Mouse (Mus musculus) CH12.LX (cell line): ENCODE measurements around the gene Olfr985. TPM values are rescaled to one million over a fixed set of nuclear protein-coding genes. Genes with fewer than 3 reads are reported as not detected.

Source experiments
- DNase-seq: peaks from one replicate; pipeline ENCODE4 v3.0.0-alpha.2; 2013; ENCODE audit errors: extremely low read depth
- H3K27ac ChIP-seq: 2 replicates; pipeline ENCODE4 v1.5.1; 2012; ENCODE audit warnings: low read depth, mild to moderate bottlenecking, control low read depth, moderate library complexity; ENCODE audit not compliant: insufficient read depth
- H3K27me3 ChIP-seq: replicated peaks from 2 replicates; pipeline ENCODE3; 2012; ENCODE audit warnings: inconsistent platforms
- H3K36me3 ChIP-seq, 2 experiments: replicated peaks in 1 of 2; 2 replicates each; pipeline versions ENCODE3 to v1.6.1; 2012; ENCODE audit warnings: inconsistent platforms in 1 of 2, low read length in 1 of 2, mild to moderate bottlenecking in 1 of 2, mixed read lengths in 1 of 2, moderate library complexity in 1 of 2; ENCODE audit not compliant: control insufficient read depth in 1 of 2, insufficient read depth in 1 of 2
- H3K4me1 ChIP-seq, 2 experiments: 2 replicates each; pipeline ENCODE4 v1.6.1; 2012; ENCODE audit warnings: inconsistent platforms in 1 of 2, moderate library complexity in 1 of 2; ENCODE audit not compliant: insufficient read depth in 2 of 2, control insufficient read depth in 1 of 2
- H3K4me2 ChIP-seq: 2 replicates; pipeline ENCODE4 v1.6.1; 2012; ENCODE audit warnings: low read depth, mild to moderate bottlenecking, control low read depth; ENCODE audit not compliant: poor library complexity, insufficient read depth, severe bottlenecking
- H3K4me3 ChIP-seq, 3 experiments: fragments of 150-350 bp in 1 of 3; sonication (generic) in 1 of 3; replicated peaks in 1 of 3; 2 replicates each; pipeline versions ENCODE3 to v1.5.1; 2011 to 2012; ENCODE audit warnings: low read depth in 2 of 3, low read length in 2 of 3, mild to moderate bottlenecking in 2 of 3, moderate library complexity in 2 of 3, control low read depth in 1 of 3, improper control_type of control experiment in 1 of 3, inconsistent platforms in 1 of 3, mixed read lengths in 1 of 3; ENCODE audit not compliant: poor library complexity in 1 of 3
- H3K79me2 ChIP-seq: replicated peaks from 2 replicates; pipeline ENCODE4 v1.6.1; 2012; ENCODE audit warnings: mild to moderate bottlenecking, moderate library complexity; ENCODE audit not compliant: control insufficient read depth, poor library complexity, insufficient read depth, severe bottlenecking; ENCODE audit errors: extremely low read depth
- H3K9ac ChIP-seq: 2 replicates; pipeline ENCODE4 v1.6.1; 2012; ENCODE audit warnings: low read depth, mild to moderate bottlenecking, control low read depth, moderate library complexity; ENCODE audit not compliant: insufficient read depth
- H3K9me3 ChIP-seq: replicated peaks from 2 replicates; pipeline ENCODE3; 2012; ENCODE audit warnings: low read length, inconsistent platforms, mixed read lengths
- CTCF ChIP-seq, 2 experiments: IDR thresholded peaks in 1 of 2; conservative IDR thresholded peaks in 1 of 2; 2 replicates each; pipeline ENCODE4 v1.5.1; 2011 to 2012; ENCODE audit warnings: low read depth in 2 of 2, low read length in 2 of 2, improper control_type of control experiment in 1 of 2, inconsistent platforms in 1 of 2, mild to moderate bottlenecking in 1 of 2, moderate library complexity in 1 of 2
- ELF1 ChIP-seq: IDR thresholded peaks from 2 replicates; pipeline ENCODE4 v1.6.1; 2014; ENCODE audit warnings: low read depth, mild to moderate bottlenecking, inconsistent platforms, low read length, improper control_type of control experiment
- ETS1 ChIP-seq: conservative IDR thresholded peaks from 2 replicates; pipeline ENCODE4 v1.6.1; 2012; ENCODE audit warnings: low read depth, mild to moderate bottlenecking, inconsistent platforms, low read length, improper control_type of control experiment, moderate library complexity
- GABPA ChIP-seq: IDR thresholded peaks from 2 replicates; pipeline ENCODE4 v1.6.1; 2012; ENCODE audit warnings: low read depth, low read length, improper control_type of control experiment, inconsistent platforms; ENCODE audit not compliant: insufficient replicate concordance
- JUND ChIP-seq: conservative IDR thresholded peaks from 2 replicates; pipeline ENCODE4 v1.6.1; 2011; ENCODE audit warnings: low read depth, low read length, improper control_type of control experiment
- MAX ChIP-seq: IDR thresholded peaks from 2 replicates; pipeline ENCODE4 v1.6.1; 2011; ENCODE audit warnings: low read length, improper control_type of control experiment
- MAZ ChIP-seq: IDR thresholded peaks from 2 replicates; pipeline ENCODE4 v1.6.1; 2012; ENCODE audit warnings: low read depth, mild to moderate bottlenecking, inconsistent platforms, low read length, improper control_type of control experiment, moderate library complexity
- MEF2A ChIP-seq: IDR thresholded peaks from 2 replicates; pipeline ENCODE4 v1.6.1; 2014; ENCODE audit warnings: low read depth, mild to moderate bottlenecking, inconsistent platforms, low read length, improper control_type of control experiment, borderline replicate concordance
- MXI1 ChIP-seq: IDR thresholded peaks from 2 replicates; pipeline ENCODE4 v1.6.1; 2011; ENCODE audit warnings: mild to moderate bottlenecking, low read depth, low read length, improper control_type of control experiment
- MYC ChIP-seq: IDR thresholded peaks from 2 replicates; pipeline ENCODE4 v1.6.1; 2011; ENCODE audit warnings: low read depth, mild to moderate bottlenecking, improper control_type of control experiment, low read length
- NRF1 ChIP-seq: IDR thresholded peaks from 2 replicates; pipeline ENCODE4 v1.6.1; 2014; ENCODE audit warnings: low read depth, mild to moderate bottlenecking, inconsistent platforms, low read length, improper control_type of control experiment, moderate library complexity
- PAX5 ChIP-seq: IDR thresholded peaks from 2 replicates; pipeline ENCODE4 v1.6.1; 2012; ENCODE audit warnings: low read length, inconsistent platforms, mixed read lengths
- POLR2A ChIP-seq: IDR thresholded peaks from 2 replicates; pipeline ENCODE4 v1.6.1; 2011; ENCODE audit warnings: low read depth, mild to moderate bottlenecking, improper control_type of control experiment, low read length
- POLR2AphosphoS2 ChIP-seq: IDR thresholded peaks from 2 replicates; pipeline ENCODE4 v1.6.1; 2011; ENCODE audit warnings: low read depth, low read length, improper control_type of control experiment
- RAD21 ChIP-seq: IDR thresholded peaks from 2 replicates; pipeline ENCODE4 v1.6.1; 2011; ENCODE audit warnings: low read depth, mild to moderate bottlenecking, low read length, improper control_type of control experiment, moderate library complexity
- RCOR1 ChIP-seq: conservative IDR thresholded peaks from 2 replicates; pipeline ENCODE4 v1.6.1; 2012; ENCODE audit warnings: low read depth, mild to moderate bottlenecking, inconsistent platforms, low read length, improper control_type of control experiment
- SIN3A ChIP-seq: IDR thresholded peaks from 2 replicates; pipeline ENCODE4 v1.6.1; 2012; ENCODE audit warnings: low read length, improper control_type of control experiment, inconsistent platforms
- TBP ChIP-seq: conservative IDR thresholded peaks from 2 replicates; pipeline ENCODE4 v1.6.1; 2011; ENCODE audit warnings: low read depth, low read length, improper control_type of control experiment
- TCF12 ChIP-seq: IDR thresholded peaks from 2 replicates; pipeline ENCODE4 v1.6.1; 2014; ENCODE audit warnings: low read depth, mild to moderate bottlenecking, inconsistent platforms, low read length, improper control_type of control experiment
- UBTF ChIP-seq: IDR thresholded peaks from 2 replicates; pipeline ENCODE4 v1.6.1; 2012; ENCODE audit warnings: low read depth, mild to moderate bottlenecking, inconsistent platforms, low read length, improper control_type of control experiment, moderate library complexity
- USF1 ChIP-seq: IDR thresholded peaks from 2 replicates; pipeline ENCODE4 v1.6.1; 2014; ENCODE audit warnings: low read depth, mild to moderate bottlenecking, inconsistent platforms, low read length, improper control_type of control experiment
- ZMIZ1 ChIP-seq: IDR thresholded peaks from 2 replicates; pipeline ENCODE4 v1.6.1; 2012; ENCODE audit warnings: low read depth, mild to moderate bottlenecking, inconsistent platforms, low read length, improper control_type of control experiment
- ZNF384 ChIP-seq: IDR thresholded peaks from 2 replicates; pipeline ENCODE4 v1.6.1; 2012; ENCODE audit warnings: low read depth, low read length, improper control_type of control experiment, inconsistent platforms
- dilution Hi-C: fragments of 300-500 bp; cut with MboI; formaldehyde crosslinking; loops from 2 replicates; pipeline ENCODE4 v1.14.3; 2020; ENCODE audit warnings: low sequenced_read_pairs; ENCODE audit not compliant: extremely low pct_unique_long_range_greater_than_20kb, extremely low pct_ligation_motif_present
- in situ Hi-C: fragments of 300-500 bp; cut with MboI; formaldehyde crosslinking; loops from 3 replicates; pipeline ENCODE4 v1.14.3; 2019; ENCODE audit warnings: low sequenced_read_pairs, low pct_ligation_motif_present, low pct_unique_long_range_greater_than_20kb, mixed read lengths
- polyA plus RNA-seq: library from polyadenylated mRNA; unstranded; fragments of >175 nt; gene quantifications from 2 replicates; pipeline ENCODE4 v1.2.1, GENCODE M21; 2012; ENCODE audit warnings: low read depth; ENCODE audit not compliant: insufficient read length
- total RNA-seq, 2 experiments: library from RNA; depleted of rRNA; stranded (reverse); fragments of 300-350 nt in 1 of 2; fragments of >200 nt in 1 of 2; gene quantifications; 2 replicates each; pipeline ENCODE4 v1.2.3; 2012 to 2014

Gene Olfr985
- total RNA-seq (2012; rRNA removed) (not detected in 2 replicates), total RNA-seq (2014; rRNA removed) (not detected in 2 replicates), polyA plus RNA-seq (not detected in 2 replicates)

GRCm38 (mm10) chr9:40130084-40130483 is at the start of gene Olfr985:
TSS of gene Olfr985 (minus strand) at chr9:40130184.
- Histone ChIP-seq H3K27me3 (no peaks in the 10 kb centered on the region), H3K27ac (no peak within 1 kb of the TSS), H3K36me3 (no peaks in the 10 kb centered on the region), H3K4me2 (no peak within 1 kb of the TSS), H3K79me2 (no peaks in the 10 kb centered on the region), H3K4me1 (peaks cover 0 to 6% of the 10 kb centered on the region in 2 experiments; a peak in 1 of 4 replicates), H3K9me3 (no peaks in the 10 kb centered on the region), H3K9ac (no peak within 1 kb of the TSS), H3K4me3 (no peak within 1 kb of the TSS)
- TF ChIP-seq MYC, result no peak
- no peak for TF ChIP-seq NRF1
- TF ChIP-seq POLR2A, result no peak
- TF ChIP-seq MAX, result no peak
- TF ChIP-seq ZMIZ1, result no peak
- no peak for TF ChIP-seq RCOR1
- no peak for TF ChIP-seq ZNF384
- TF ChIP-seq SIN3A, result no peak
- no peak for TF ChIP-seq CTCF (conservative IDR thresholded peaks at IDR 0.05 in 1 of 2, IDR thresholded peaks at IDR 0.05 in 1 of 2; ENCODE audit: low read depth in 2 of 2, low read length in 2 of 2)
- TF ChIP-seq ELF1, result no peak
- TF ChIP-seq USF1, result no peak
- TF ChIP-seq MXI1, result no peak
- TF ChIP-seq PAX5, result no peak
- no peak for TF ChIP-seq RAD21
- TF ChIP-seq TBP, result no peak
- TF ChIP-seq UBTF, result no peak
- no peak for TF ChIP-seq ETS1
- TF ChIP-seq MEF2A, result no peak
- TF ChIP-seq JUND, result no peak
- TF ChIP-seq TCF12, result no peak
- DNase-seq, result no peak
- in situ Hi-C loops, result loop anchor here (10.0 kb wide), 1 partner anchor 65 kb away; the partner anchor contains the start of gene Zfp202
- dilution Hi-C loops, result no loop called here

DNA sequence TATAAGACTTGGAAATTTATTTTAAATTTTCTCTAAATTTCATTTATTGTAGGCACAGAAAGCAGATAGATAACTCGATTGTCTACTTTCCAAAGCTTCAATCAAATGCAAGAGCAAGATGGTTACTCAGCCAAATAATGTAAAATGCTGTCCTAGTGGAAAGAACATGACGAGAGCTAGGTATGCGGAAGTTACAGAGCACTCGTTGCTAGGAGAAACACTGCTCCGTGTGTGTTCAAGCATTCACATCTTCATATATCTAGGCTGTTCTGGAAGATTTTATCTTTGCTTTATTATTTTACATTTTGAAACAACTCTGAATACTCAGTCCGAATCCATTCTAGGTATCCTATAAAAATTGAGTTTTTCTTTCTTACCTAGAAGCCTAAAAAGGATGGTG is 47.0 kb upstream of the Olfr985 start:
- Histone ChIP-seq H3K9me3 (no peaks in the 10 kb centered on the region), H3K27me3 (no peaks in the 10 kb centered on the region), H3K36me3 (no peaks in the 10 kb centered on the region), H3K9ac (no peak overlapping the region), H3K4me1 (no peaks in the 10 kb centered on the region), H3K27ac (no peak overlapping the region), H3K79me2 (no peaks in the 10 kb centered on the region), H3K4me3 (no peak overlapping the region), H3K4me2 (no peak overlapping the region)
- no peak for TF ChIP-seq CTCF (conservative IDR thresholded peaks at IDR 0.05 in 1 of 2, IDR thresholded peaks at IDR 0.05 in 1 of 2; ENCODE audit: low read depth in 2 of 2, low read length in 2 of 2)
- no peak for TF ChIP-seq MYC
- no peak for TF ChIP-seq POLR2AphosphoS2
- TF ChIP-seq JUND, result no peak
- TF ChIP-seq RAD21, result no peak
- TF ChIP-seq MAZ, result no peak
- no peak for TF ChIP-seq GABPA
- dilution Hi-C loops, result no loop called here
- no peak for DNase-seq
- in situ Hi-C loops, result no loop called here
